Mouse (Mus musculus) lung, postnatal 0 days (tissue): ENCODE data around the gene Kndc1.

Source experiments
- CTCF ChIP-seq: IDR thresholded peaks from 2 replicates; pipeline ENCODE4 v1.5.1; 2016; ENCODE audit warnings: antibody characterized with exemption, mild to moderate bottlenecking
- EP300 ChIP-seq: IDR thresholded peaks from 2 replicates; pipeline ENCODE4 v1.6.1; 2016; ENCODE audit warnings: antibody characterized with exemption, mild to moderate bottlenecking, control low read depth

GRCm38 (mm10) chr7:139951991-139952633 is 57.6 kb downstream of the Kndc1 start:
- no peak for TF ChIP-seq CTCF
- no peak for TF ChIP-seq EP300
